Mouse (Mus musculus) limb, embryonic 11.5 days (tissue): Measurements from ENCODE around the gene Tasp1. TPM values are rescaled to one million over a fixed set of nuclear protein-coding genes. Genes with fewer than 3 reads are reported as not detected.
"Not testable (repeated sequence)": the region's sequence is repeated elsewhere in the genome, so short reads cannot be mapped to it uniquely, and the experiment has no call there.

Source experiments
- ATAC-seq: fragments of 200-750 bp; cut with Nextera tagmentation; 2 replicates; pipeline ENCODE4 v1.8.0; 2017; ENCODE audit warnings: low read depth; ENCODE audit not compliant: insufficient number of reproducible peaks, low FRiP score, low TSS enrichment
- DNase-seq: peaks from one replicate; pipeline ENCODE4 v3.0.0-alpha.2; 2015; ENCODE audit warnings: low spot score
- H3K27ac ChIP-seq: fragments of 300-500 bp; sonication (generic); replicated peaks from 2 replicates; pipeline ENCODE4 v1.5.1; 2014; ENCODE audit warnings: low read depth, mild to moderate bottlenecking, low read length
- H3K27me3 ChIP-seq: fragments of 300-500 bp; sonication (generic); 2 replicates; pipeline ENCODE4 v1.6.1; 2014; ENCODE audit warnings: mild to moderate bottlenecking, low read length, mixed read lengths; ENCODE audit not compliant: control insufficient read depth, insufficient read depth
- H3K36me3 ChIP-seq: fragments of 300-500 bp; sonication (generic); 2 replicates; pipeline ENCODE4 v1.6.1; 2014; ENCODE audit warnings: mild to moderate bottlenecking, low read length, moderate library complexity, mixed read lengths; ENCODE audit not compliant: control insufficient read depth, insufficient read depth
- H3K4me1 ChIP-seq: fragments of 300-500 bp; sonication (generic); 2 replicates; pipeline ENCODE4 v1.6.1; 2014; ENCODE audit warnings: low read length, mixed read lengths; ENCODE audit not compliant: control insufficient read depth, insufficient read depth
- H3K4me2 ChIP-seq: fragments of 300-500 bp; sonication (generic); 2 replicates; pipeline ENCODE4 v1.6.1; 2014; ENCODE audit warnings: low read depth, mild to moderate bottlenecking, moderate library complexity; ENCODE audit not compliant: severe bottlenecking
- H3K4me3 ChIP-seq: fragments of 300-500 bp; sonication (generic); 2 replicates; pipeline ENCODE4 v1.5.1; 2014; ENCODE audit warnings: low read depth, low read length
- H3K9ac ChIP-seq: fragments of 300-500 bp; sonication (generic); 2 replicates; pipeline ENCODE4 v1.6.1; 2014; ENCODE audit warnings: mild to moderate bottlenecking, low read length
- H3K9me3 ChIP-seq: fragments of 300-500 bp; sonication (generic); 2 replicates; pipeline ENCODE4 v1.6.1; 2016; ENCODE audit warnings: low read length; ENCODE audit not compliant: control insufficient read depth
- WGBS: fragments of 180-500 bp; shearing (Covaris S2); extraction: QIAGEN DNeasy Blood & Tissue Kit; methylation state at CpG from one replicate; pipeline ENCODE4 v1.1.7; 2014; 5-methylcytosine and 5-hydroxymethylcytosine counted together
- polyA plus RNA-seq: library from polyadenylated mRNA; unstranded; fragments of >200 nt; fragmentation: Nextera tagmentation; extraction: Ambion mirVana; gene quantifications from 2 replicates; pipeline ENCODE4 v1.2.1, GENCODE M21; 2014

Tasp1 gene
- polyA plus RNA-seq, 1 experiment from 2014 or later: 20.2 TPM

GRCm38 (mm10) chr2:140037459-140037858 lies 29.1 kb downstream of the Tasp1 start:
- whole genome bisulfite sequencing: 93% methylated on average over 2 of the region's 2 CpGs
- Histone ChIP-seq H3K36me3 (no peaks in the 10 kb centered on the region), H3K4me2 (no peak overlapping the region), H3K9me3 (no peaks in the 10 kb centered on the region), H3K4me3 (no peak overlapping the region), H3K9ac (no peak overlapping the region), H3K27ac (no peak overlapping the region), H3K4me1 (no peaks in the 10 kb centered on the region), H3K27me3 (no peaks in the 10 kb centered on the region)
- DNase-seq: no peak
- no peak for ATAC-seq

GRCm38 (mm10) chr2:140036854-140037253 lies 29.8 kb downstream of the Tasp1 start:
- Histone ChIP-seq H3K27me3 (no peaks in the 10 kb centered on the region), H3K9ac (no peak overlapping the region), H3K4me2 (no peak overlapping the region), H3K4me3 (no peak overlapping the region), H3K36me3 (no peaks in the 10 kb centered on the region), H3K27ac (no peak overlapping the region), H3K9me3 (no peaks in the 10 kb centered on the region), H3K4me1 (no peaks in the 10 kb centered on the region)
- DNase-seq (no peak), ATAC-seq (no peak)

GRCm38 (mm10) chr2:140024937-140025336 lies 41.7 kb downstream of the Tasp1 start:
- no peak overlapping the region for H3K4me3 ChIP-seq
- H3K27ac ChIP-seq: no peak overlapping the region
- no peaks in the 10 kb centered on the region for H3K4me1 ChIP-seq
- DNase-seq: no peak
- no peaks in the 10 kb centered on the region for H3K9me3 ChIP-seq
- H3K4me2 ChIP-seq: no peak overlapping the region
- H3K36me3 ChIP-seq: no peaks in the 10 kb centered on the region; the same call in 1 of the 2 replicates
- no peaks in the 10 kb centered on the region for H3K27me3 ChIP-seq
- H3K9ac ChIP-seq: no peak overlapping the region
- WGBS: 58% methylated on average over 4 of the region's 4 CpGs
- no peak for ATAC-seq

- Histone ChIP-seq H3K9ac (no peak overlapping the region), H3K27ac (no peak overlapping the region), H3K36me3 (no peaks in the 10 kb centered on the region), H3K4me1 (no peaks in the 10 kb centered on the region), H3K27me3 (no peaks in the 10 kb centered on the region), H3K4me2 (no peak overlapping the region), H3K9me3 (no peaks in the 10 kb centered on the region), H3K4me3 (no peak overlapping the region)
- ATAC-seq: no peak
- no peak for DNase-seq
- 88% methylated on average over 3 of the region's 3 CpGs for WGBS
These were observed 59.2 kb downstream of the Tasp1 start for GRCm38 (mm10) chr2:140007406-140007805.

- ATAC-seq (no peak), DNase-seq (no peak)
- no peaks in the 10 kb centered on the region for H3K4me1 ChIP-seq
- no peak overlapping the region for H3K9ac ChIP-seq
- H3K36me3 ChIP-seq: 0 out of 2 replicates have a peak, but pooled peaks cover 2% of the 10 kb centered on the region
- no peaks in the 10 kb centered on the region for H3K27me3 ChIP-seq
- WGBS: 92% methylated on average over 2 of the region's 2 CpGs
- H3K27ac ChIP-seq: no peak overlapping the region
- no peaks in the 10 kb centered on the region for H3K9me3 ChIP-seq
- H3K4me2 ChIP-seq: no peak overlapping the region
- no peak overlapping the region for H3K4me3 ChIP-seq
These were observed 68.4 kb downstream of the Tasp1 start for GRCm38 (mm10) chr2:139998170-139998569.

GRCm38 (mm10) chr2:139989907-139990306 lies 76.7 kb downstream of the Tasp1 start:
- WGBS: 89% methylated on average over 1 of the region's 1 CpGs
- not testable (repeated sequence) for H3K4me3 ChIP-seq, H3K27ac ChIP-seq

GRCm38 (mm10) chr2:139967451-139967850 lies 99.2 kb downstream of the Tasp1 start:
- 76% methylated on average over 2 of the region's 2 CpGs for WGBS
- no peak for ATAC-seq
- no peak overlapping the region for H3K27ac ChIP-seq

More at GRCm38 (mm10) chr2:139989907-139990306, 76.7 kb downstream of the Tasp1 start:
- H3K4me2 ChIP-seq, H3K36me3 ChIP-seq, H3K4me1 ChIP-seq, H3K9me3 ChIP-seq, H3K9ac ChIP-seq, ATAC-seq, H3K27me3 ChIP-seq, DNase-seq: not testable (repeated sequence)

GRCm38 (mm10) chr2:139966288-139966687 lies 100.3 kb downstream of the Tasp1 start:
- ATAC-seq: no peak

More at GRCm38 (mm10) chr2:139967451-139967850, 99.2 kb downstream of the Tasp1 start:
- DNase-seq: no peak
- Histone ChIP-seq H3K4me3 (no peak overlapping the region), H3K9ac (no peak overlapping the region), H3K27me3 (no peaks in the 10 kb centered on the region), H3K4me1 (no peaks in the 10 kb centered on the region), H3K4me2 (no peak overlapping the region), H3K9me3 (no peaks in the 10 kb centered on the region), H3K36me3 (no peaks in the 10 kb centered on the region)

GRCm38 (mm10) chr2:139948843-139949242 lies 117.8 kb downstream of the Tasp1 start:
- 77% methylated on average over 1 of the region's 1 CpGs for WGBS
- Histone ChIP-seq H3K9ac (no peak overlapping the region), H3K4me3 (no peak overlapping the region), H3K27ac (no peak overlapping the region), H3K9me3 (no peaks in the 10 kb centered on the region), H3K4me1 (no peaks in the 10 kb centered on the region), H3K27me3 (no peaks in the 10 kb centered on the region), H3K4me2 (no peak overlapping the region), H3K36me3 (no peaks in the 10 kb centered on the region)
- no peak for ATAC-seq
- DNase-seq: no peak

More at GRCm38 (mm10) chr2:139966288-139966687, 100.3 kb downstream of the Tasp1 start:
- H3K27me3 ChIP-seq: no peaks in the 10 kb centered on the region
- H3K27ac ChIP-seq: no peak overlapping the region
- no peak overlapping the region for H3K4me3 ChIP-seq
- DNase-seq: peak; percentile 82
- no peak overlapping the region for H3K4me2 ChIP-seq
- no peaks in the 10 kb centered on the region for H3K9me3 ChIP-seq
- 54% methylated on average over 3 of the region's 3 CpGs for WGBS
- H3K4me1 ChIP-seq: no peaks in the 10 kb centered on the region
- H3K36me3 ChIP-seq: no peaks in the 10 kb centered on the region
- H3K9ac ChIP-seq: no peak overlapping the region
